Mouse (Mus musculus) CD4-positive, CD25-positive, alpha-beta regulatory T cell, adult 4 months (primary cell): ENCODE data around the gene Olfr373. TPM values are rescaled to one million over a fixed set of nuclear protein-coding genes. Genes with fewer than 3 reads are reported as not detected.
A peak's percentile ranks its signal among the peaks of the same experiment; 100 is the strongest.
"Not testable (repeated sequence)": the region's sequence is repeated elsewhere in the genome, so short reads cannot be mapped to it uniquely, and the experiment has no call there.

ENCODE experiments used
- ATAC-seq: one replicate; pipeline ENCODE4 v1.8.0; 2017
- polyA plus RNA-seq, 2 experiments: library from polyadenylated mRNA; unstranded; fragments of 100-300 nt; shearing (Covaris generic); gene quantifications; one replicate each; pipeline ENCODE4 v1.2.1; 2017

The Olfr373 gene
- polyA plus RNA-seq, result under 1 TPM; 0.42 to 0.78 TPM

DNA sequence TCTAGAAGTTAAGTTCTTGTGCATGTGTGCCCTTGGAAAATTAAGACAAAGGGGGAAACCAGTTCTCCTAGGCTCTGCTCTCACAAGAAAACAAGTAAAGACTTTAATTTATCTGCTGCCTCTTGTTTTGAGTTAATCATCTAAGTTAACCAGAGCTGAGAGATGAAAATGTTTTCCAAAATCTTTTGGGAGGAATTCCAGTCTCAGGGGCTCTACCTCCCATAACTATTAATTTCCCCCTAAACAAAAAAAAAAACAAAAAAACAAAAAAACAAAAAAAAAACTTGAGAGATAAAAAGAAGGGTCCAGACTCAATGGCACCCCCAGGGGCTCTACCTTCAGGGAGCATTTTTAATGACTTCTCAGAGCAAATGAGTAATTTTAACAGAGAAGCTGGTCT lies at the start of gene Olfr373:
Olfr373 (plus strand) TSS at position 301 of the 400 bp plus-strand sequence.
- not testable (repeated sequence) for ATAC-seq

DNA sequence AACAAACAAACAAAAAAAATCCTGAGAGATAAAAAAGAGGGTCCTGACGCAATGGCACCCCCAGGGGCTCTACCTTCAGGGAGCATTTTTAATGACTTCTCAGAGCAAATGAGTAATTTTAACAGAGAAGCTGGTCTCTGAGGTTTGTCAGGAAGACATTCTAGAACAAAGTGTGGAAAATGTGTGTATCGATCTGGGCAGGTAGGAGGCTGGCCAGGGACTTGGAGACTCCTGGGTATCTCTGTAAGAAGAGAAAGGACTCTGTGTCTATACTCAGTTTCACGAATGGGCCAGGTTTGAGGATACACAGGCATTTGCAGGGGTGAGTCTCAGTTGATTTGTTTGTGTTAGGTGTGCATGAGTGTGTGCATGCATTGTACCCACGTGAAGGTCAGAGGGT lies 42.1 kb upstream of the Olfr373 start, which contains the start of gene Olfr372:
Olfr372 (plus strand) TSS at position 301 of the 400 bp plus-strand sequence.
- ATAC-seq, result not testable (repeated sequence)

DNA sequence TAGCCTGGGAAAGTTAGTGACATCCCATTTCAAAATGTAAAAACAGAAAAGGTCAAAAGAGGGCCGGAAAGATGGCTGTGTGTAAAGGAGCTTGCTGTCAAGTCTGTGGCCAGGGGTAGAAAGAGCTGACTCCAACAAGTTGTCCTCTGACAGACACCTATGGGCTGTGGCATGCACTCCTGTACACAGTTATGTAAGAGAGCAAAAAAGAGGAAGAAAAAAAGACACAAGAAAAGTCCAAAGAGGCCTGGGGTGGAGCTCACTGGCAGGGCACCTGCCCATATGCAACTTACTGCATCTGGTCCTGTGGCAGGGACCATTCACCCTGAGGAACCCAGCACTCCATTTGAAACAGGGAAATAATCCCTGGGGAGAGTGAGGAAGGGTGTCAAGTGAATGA lies 40.5 kb upstream of the Olfr373 start:
- ATAC-seq, result no peak

DNA sequence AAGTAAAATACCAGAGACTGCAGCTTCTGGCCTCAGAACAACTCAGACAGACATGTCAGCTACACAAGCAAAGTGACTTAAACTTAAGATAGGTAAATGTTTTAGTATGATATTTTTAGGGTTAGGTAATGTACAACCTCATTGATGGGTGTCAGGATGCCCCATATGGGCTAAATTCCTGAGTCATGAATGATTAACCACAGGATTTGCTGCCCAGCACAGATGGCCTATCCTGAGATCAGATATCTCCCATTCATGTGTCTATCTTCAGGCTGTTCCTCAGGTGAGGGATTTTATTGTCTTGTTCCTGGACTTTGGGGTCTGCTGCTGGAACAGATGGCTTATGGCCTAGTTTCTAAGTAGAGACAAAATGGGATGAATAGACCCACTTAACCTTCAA lies 28.3 kb upstream of the Olfr373 start:
- ATAC-seq, result not testable (repeated sequence)

DNA sequence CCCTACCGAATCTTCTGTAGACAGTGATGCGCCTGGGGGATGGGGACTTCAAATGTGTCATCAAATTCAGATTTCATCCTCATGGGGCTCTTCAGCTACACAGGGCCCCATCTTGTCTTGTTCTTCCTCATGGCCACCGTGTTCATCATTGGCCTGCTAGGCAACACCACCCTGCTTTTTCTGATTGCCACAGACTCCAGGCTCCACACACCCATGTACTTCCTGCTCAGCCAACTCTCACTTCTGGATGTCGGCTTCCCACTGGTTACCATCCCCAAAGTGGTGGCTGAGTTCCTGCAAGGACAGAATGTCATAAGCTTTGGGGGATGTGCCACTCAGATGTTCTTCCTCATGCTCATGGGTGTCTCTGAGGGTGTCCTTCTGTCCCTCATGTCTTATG lies 25.3 kb upstream of the Olfr373 start:
- ATAC-seq, result not testable (repeated sequence)

DNA sequence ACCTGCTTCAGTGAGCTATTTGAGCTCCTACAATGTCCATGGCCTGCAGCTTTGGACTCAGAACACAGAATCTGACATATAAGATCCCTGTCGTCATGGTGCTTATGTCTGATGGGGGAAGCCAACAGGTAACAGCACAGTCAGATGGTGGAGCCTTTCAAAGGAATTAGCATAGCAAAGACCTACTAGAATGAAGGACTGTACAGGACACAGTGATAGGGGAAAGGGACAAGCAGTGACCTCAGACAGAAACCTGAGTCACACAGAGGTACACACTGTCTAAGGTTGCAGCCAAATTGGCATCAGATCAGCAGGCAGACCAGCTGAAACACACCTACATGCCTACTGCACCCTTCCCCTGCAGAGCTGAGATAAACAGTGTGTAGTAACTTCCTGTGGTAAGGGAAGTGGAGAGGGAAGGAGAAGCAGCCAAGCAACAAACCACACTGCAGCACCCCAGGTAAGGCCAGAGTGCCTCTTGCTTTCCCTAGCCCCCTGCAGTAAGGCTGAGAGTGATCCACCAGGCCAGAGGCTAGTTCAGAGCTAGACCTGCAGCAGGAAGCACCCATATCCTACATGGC lies 16.1 kb upstream of the Olfr373 start:
- ATAC-seq, result peak; percentile 68

DNA sequence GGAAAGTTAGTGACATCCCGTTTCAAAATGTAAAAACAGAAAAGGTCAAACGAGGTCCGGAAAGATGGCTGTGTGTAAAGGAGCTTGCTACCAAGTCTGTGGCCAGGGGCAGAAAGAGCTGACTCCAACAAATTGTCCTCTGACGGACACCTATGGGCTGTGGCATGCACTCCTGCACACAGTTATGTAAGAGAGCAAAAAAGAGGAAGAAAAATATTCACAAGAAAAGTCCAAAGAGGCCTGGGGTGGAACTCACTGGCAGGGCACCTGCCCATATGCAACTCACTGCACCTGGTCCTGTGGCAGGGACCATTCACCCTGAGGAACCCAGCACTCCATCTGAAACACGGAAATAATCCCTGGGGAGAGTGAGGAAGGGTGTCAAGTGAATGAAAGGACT lies 1.8 kb downstream of the Olfr373 start:
- ATAC-seq, result no peak

DNA sequence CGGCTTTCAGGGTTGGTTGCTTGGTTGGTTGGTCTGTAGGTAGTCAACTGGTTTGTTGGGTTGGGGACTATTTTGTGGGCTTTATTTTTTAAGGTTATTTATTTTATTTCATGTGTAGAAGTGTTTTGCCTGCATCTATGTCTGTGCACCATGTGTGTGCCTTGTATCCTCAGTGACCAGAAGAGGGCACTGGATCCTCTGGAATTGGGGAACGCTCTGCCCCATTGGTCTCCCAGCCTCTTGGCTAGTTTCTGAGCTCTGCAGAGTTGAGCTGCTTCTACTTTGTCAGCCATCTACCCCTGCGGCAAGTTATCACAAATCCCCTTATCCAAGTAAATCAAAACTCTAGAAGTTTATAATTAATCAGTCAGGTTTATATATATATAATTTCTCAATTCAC lies 4.6 kb downstream of the Olfr373 start:
- ATAC-seq, result not testable (repeated sequence)

DNA sequence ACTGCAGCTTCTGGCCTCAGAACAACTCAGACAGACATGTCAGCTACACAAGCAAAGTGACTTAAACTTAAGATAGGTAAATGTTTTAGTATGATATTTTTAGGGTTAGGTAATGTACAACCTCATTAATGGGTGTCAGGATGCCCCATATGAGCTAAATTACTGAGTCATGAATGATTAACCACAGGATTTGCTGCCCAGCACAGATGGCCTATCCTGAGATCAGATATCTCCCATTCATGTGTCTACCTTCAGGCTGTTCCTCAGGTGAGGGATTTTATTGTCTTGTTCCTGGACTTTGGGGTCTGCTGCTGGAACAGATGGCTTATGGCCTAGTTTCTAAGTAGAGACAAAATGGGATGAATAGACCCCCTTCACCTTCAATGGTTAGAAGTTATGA lies 13.7 kb downstream of the Olfr373 start:
- not testable (repeated sequence) for ATAC-seq

DNA sequence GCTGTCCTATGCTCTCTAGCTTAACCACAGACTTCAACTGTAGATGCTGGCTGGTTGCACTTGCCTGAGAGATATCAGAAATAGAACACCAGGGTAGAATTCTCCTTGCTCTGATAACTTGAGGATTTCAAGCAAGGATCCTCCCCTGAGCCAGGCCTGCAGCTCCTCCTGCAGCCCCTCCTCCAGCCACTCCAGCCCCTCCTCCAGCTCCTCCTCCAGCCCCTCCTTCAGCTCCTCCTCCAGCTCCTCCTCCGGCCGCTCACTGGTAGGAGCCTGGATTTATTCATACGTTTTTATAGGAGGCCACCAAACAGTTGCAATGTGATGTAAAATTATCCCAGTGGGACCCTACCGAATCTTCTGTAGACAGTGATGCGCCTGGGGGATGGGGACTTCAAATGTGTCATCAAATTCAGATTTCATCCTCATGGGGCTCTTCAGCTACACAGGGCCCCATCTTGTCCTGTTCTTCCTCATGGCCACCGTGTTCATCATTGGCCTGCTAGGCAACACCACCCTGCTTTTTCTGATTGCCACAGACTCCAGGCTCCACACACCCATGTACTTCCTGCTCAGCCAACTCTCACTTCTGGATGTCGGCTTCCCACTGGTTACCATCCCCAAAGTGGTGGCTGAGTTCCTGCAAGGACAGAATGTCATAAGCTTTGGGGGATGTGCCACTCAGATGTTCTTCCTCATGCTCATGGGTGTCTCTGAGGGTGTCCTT lies 16.6 kb downstream of the Olfr373 start:
- ATAC-seq, result not testable (repeated sequence)

DNA sequence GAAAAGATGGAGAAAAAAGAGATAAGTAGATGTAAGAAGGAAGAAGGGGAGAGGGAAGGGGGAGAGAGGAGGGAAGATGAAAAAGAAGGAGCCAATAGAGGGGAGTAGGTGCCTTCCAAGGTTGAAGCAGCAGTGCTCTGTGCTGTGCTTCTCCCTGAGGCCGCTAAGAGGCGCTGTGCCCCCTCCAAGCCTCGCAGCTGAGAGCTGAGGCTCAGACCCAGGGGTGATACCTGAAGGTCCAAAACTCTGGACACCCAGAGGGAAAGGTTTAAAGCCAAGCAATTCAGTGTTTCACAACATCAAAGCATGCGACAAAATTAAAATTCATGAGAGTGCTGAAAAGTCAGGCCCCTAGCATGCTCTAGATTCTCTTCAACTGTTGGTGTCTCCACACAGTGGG lies 22.2 kb downstream of the Olfr373 start:
- no peak for ATAC-seq

DNA sequence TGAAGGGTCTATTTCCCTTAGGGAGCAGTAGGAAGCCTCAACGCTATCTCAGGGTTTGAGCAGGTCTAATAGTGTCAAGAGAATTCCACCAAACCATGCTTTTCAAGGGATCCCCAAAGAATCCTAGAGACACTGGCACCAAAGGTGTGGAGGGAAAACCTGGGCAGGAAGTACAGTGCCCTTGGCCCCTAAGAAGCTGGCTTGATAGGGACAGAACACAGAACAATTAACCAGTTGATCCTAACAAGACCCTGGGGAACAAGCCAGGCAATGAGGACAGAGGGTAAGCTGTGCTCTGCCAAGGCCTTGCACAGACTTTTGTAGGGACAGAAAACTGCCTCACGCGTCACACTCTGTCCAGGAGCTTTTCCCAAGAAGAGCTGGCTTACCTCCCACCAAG lies 23.8 kb downstream of the Olfr373 start, which contains the start of gene Olfr374:
Olfr374 (plus strand) TSS at position 301 of the 400 bp plus-strand sequence.
- ATAC-seq, result no peak

DNA sequence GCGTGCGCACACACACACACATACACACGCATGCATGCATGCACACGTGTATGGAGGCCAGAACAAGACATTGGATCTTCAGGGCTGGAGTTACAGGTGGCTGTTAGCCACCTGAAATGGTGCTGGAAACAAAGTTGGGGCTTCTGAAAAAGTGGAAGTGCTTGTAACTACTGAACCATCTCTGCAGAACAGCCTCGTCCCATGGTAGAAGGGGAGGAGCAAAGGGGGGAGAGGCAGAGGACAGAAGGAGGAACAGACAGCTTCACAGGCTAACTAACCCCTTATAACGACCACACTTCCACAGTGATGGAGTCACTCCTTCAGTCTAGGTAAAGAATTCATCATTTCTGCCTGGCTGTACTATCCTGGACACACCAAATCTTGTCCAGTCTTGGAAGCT lies 27.9 kb downstream of the Olfr373 start:
- no peak for ATAC-seq

DNA sequence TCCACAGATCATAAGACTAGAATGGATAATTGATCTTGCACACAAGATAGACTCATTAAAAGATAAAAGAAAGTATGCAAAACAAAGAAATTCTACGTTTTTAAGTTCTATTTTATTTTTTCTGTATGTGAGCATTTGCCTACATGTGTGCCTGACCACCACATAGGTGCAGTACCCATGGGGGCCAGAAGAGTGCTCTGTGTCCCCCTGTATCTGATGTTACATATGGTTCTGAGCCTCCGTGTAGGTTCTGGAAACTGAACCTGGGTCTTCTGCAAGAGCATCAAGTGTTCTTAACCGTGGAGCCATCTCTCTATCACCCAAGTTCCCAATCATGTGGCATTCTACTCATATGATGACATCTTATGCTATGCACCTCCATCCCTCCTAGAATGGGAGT lies 29.5 kb downstream of the Olfr373 start:
- ATAC-seq, result no peak

DNA sequence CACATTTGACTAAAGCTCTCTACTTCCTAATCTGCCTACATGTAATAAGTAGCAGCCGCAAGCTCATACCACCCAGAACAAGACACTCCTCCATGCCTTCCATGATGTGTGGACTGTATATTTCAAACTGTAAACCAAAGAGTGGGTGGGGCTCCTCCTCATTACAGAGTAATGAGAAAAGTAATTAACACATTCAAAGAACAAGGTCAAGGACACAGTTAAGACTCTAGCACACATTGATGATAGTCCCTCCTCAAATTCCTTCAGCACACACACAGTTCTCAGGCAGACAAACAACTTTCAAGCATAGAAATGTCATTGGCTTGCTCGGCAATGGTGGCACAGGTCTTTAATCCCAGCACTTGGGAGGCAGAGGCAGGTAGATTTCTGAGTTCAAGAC lies 32.2 kb downstream of the Olfr373 start:
- no peak for ATAC-seq

DNA sequence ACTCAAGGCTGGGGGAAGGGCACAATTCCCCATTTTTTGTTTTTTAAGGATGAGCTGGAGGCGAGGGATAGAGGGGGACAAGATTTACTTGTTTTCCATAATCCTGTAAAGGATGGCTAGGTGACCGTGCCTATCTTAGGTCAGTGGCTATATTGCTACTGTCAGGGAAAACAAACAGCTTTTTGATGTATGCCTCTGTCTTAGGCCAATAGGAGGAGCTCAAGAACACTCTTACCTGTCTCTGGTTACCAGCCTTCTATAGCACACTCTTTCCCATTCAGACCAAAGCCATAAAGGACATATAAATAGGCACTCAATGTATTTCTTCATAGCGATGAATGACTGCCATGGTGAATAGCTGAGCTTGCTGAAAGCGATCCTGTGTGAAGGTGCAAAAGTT lies 35.6 kb downstream of the Olfr373 start:
- ATAC-seq, result peak; percentile 58

DNA sequence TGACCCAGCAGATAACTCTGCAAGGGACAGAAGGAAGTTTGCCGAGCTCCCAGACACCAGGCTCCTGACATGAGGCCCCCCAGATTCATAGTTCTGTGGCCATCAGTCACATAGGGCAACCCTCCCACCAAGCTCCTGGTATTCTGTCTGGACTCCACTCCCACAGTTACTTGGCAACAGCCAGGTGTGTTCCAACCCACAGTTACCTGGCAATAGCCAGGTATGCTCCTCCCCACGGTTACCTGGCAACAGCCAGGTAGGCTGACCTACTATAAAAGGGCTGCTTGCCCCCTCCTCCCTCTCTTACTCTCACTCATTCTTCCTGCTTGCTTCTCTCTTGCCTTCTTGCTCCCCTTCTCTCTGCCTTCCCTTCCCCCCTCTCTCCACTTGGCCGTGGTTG lies 38.5 kb downstream of the Olfr373 start:
- ATAC-seq, result not testable (repeated sequence)

DNA sequence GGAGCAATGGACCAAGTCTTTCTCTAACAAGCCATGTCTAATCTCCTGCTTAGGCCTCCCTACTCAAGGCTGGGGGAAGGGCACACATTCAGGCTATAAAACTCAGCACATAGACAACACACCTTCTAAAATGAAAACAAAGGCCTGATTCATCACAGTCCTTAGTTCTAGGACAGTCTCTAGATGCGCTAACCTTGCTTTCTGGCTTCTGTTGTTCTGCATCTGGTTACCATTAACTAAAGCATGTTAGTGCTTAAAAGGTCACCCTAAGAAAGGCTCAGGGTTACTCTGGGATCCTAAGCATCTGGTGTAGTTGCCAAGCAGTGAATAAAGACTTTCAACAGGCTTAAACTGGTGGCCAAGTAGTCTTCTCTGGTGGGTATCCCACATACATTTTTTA lies 39.0 kb downstream of the Olfr373 start:
- ATAC-seq, result no peak

DNA sequence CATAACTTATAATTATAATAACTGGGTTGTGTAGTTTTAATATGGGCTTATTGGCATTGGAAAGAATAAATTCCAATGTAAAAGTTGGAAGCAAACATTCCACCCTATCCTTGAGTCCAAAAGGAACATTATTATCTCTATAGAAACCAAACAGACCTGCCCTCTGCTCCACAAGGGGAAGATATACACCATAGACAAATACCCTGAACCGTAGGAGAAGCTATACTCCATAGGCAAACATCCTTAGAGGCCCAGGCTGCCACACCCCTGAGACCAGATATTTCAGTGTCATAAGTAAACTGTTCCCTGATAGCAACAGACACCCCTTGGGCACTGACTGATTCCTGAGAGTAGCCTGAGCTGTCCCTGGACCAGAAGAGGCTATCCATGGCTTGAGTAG lies 44.9 kb downstream of the Olfr373 start:
- ATAC-seq, result no peak

DNA sequence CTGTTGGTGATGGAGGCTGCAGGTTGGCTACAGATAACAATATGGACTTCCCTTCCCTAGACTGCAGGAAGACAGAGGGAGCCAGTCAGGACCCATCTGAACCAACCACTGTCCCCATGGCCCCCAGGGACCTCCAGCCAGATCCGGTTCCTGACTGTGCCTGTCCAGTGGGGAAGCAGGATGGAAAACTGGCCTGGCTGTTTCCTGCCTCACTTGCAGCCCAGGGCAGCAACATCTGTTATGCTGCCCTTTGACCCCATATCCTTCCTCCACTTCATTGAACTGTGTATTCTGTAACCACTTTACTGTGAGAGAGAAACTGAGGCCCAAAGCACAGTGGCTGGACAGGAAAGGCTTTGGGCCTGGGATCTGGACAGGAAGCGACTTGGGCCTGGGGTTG lies 48.3 kb downstream of the Olfr373 start:
- no peak for ATAC-seq

DNA sequence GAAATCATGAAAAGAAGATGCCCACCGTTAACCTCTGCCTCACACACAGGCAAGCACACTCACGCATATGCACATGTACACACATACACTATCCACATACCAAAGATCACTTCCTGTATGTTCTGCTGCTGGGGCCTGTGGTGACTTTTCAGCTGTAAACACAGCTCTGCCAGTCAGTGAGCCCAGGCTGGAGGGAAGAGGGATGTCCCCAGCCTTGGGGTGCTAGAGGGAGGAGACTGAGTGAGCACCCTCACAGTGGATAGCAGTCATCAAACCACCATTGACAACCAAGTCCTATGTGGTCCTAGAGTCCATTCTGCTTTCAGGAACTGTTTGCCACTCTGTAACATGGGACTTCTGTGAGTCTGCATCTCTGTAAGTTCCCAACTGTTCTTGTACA lies 48.9 kb downstream of the Olfr373 start:
- peak; percentile 30 for ATAC-seq

DNA sequence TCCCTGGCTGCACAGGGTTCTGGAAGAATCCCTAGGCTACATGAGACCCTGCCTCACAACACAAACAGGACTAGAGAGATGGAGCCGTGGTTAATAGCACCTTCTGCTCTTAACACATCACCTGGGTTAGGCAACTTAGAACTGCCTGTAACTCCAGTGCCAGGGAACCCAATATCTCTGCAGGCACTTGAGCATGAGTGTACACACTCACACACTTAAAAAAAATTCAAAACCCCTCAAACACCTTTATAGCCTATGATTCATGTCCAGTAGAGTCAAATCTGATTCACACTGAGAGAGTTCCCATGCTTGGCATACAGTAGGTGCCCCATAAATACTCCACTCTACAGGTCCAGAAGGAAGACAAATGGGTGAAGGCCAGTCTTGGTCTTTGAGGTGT lies 49.4 kb downstream of the Olfr373 start:
- no peak for ATAC-seq

DNA sequence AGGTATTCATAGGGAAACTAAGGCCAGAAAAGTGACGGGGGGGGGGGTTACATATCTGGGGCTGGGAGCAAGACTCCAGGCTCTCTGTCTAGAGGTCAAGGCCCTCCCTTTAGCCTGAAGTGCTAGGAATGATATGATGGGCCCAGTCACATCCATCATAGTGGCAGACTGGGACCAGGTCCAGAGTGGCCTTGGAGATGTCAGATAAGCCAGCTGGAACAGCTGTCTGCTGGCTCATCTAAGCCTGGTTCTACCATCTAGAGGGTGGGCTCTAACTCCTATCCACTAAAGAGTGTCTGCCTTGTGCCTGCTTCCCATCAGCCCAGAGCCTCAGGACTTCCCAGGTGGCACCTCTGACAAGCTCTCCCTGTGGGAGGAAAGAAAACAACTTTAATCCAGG lies 49.9 kb downstream of the Olfr373 start:
- ATAC-seq, result no peak

DNA sequence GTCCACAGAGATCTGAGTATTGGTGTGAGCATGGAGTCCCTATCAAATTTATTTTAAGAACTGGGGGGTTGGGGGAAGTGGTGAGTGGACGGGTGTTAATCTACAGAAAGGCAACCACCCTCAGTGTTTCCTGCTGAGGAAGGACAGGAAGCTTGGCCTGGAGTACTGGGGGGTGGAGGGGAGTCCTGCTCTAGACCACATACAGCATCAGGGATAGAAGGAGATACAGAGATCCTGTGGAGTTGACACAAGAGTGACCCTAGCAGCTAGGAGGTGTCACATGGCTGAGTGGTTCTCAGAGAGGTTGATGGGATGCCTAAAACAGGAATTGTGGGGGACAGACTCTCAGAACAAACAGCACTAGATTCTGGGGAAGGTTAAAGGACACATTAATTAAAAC lies 50.5 kb downstream of the Olfr373 start:
- ATAC-seq, result no peak
